8 mouse cellular contexts compared by ENCODE assay signal in genomic region chr10:24381917-24382316, GRCm38 (mm10).
DNase-seq lines count a peak whose midpoint lies in the region; ATAC-seq and TF ChIP-seq lines count a peak whose summit lies in the region.

No protein-coding gene starts in this region.

- H3K27ac ChIP-seq in forebrain, postnatal 0 days (ENCODE audit: low read depth, low read length) = no peak overlapping the region
- no peak overlapping the region for H3K27ac ChIP-seq in limb, embryonic 11.5 days (replicated peaks; ENCODE audit: low read depth, low read length)
- no peak overlapping the region for H3K27ac ChIP-seq in small intestine, adult 2 months (ENCODE audit: insufficient read depth, low read depth, low read length)

- H3K4me1 ChIP-seq in forebrain, postnatal 0 days (ENCODE audit: insufficient read depth) = no peaks in the 10 kb centered on the region
- no peaks in the 10 kb centered on the region for H3K4me1 ChIP-seq in limb, embryonic 11.5 days (ENCODE audit: control insufficient read depth, insufficient read depth, low read length)
- no peaks in the 10 kb centered on the region for H3K4me1 ChIP-seq in small intestine, adult 2 months (ENCODE audit: control insufficient read depth, insufficient read depth, insufficient read length, low read length)

- no peak overlapping the region for H3K4me3 ChIP-seq in forebrain, postnatal 0 days (ENCODE audit: low read depth, low read length)
- no peak overlapping the region for H3K4me3 ChIP-seq in limb, embryonic 11.5 days (ENCODE audit: low read depth, low read length)
- H3K4me3 ChIP-seq in small intestine, adult 2 months (ENCODE audit: low read depth, low read length) = no peak overlapping the region

- TF ChIP-seq POLR2A in small intestine, adult 2 months (IDR thresholded peaks at IDR 0.05; ENCODE audit: low read depth, low read length) = no peak

- no peaks in the 10 kb centered on the region for H3K9me3 ChIP-seq in forebrain, postnatal 0 days (ENCODE audit: low read length)
- H3K9me3 ChIP-seq in limb, embryonic 11.5 days (ENCODE audit: control insufficient read depth, low read length) = no peaks in the 10 kb centered on the region

- no peak overlapping the region for H3K4me2 ChIP-seq in forebrain, postnatal 0 days (ENCODE audit: low read depth)
- no peak overlapping the region for H3K4me2 ChIP-seq in limb, embryonic 11.5 days (ENCODE audit: low read depth, severe bottlenecking)

- no peaks in the 10 kb centered on the region for H3K36me3 ChIP-seq in forebrain, postnatal 0 days (ENCODE audit: insufficient read depth)
- no peaks in the 10 kb centered on the region for H3K36me3 ChIP-seq in limb, embryonic 11.5 days (ENCODE audit: control insufficient read depth, insufficient read depth, low read length)
- H3K36me3 ChIP-seq in small intestine, adult 2 months (ENCODE audit: control insufficient read depth, insufficient read depth, low read length) = no peaks in the 10 kb centered on the region

- H3K9ac ChIP-seq in forebrain, postnatal 0 days = no peak overlapping the region
- no peak overlapping the region for H3K9ac ChIP-seq in limb, embryonic 11.5 days (ENCODE audit: low read length)

- no peak for ATAC-seq in forebrain, postnatal 0 days
- ATAC-seq in limb, embryonic 11.5 days (ENCODE audit: insufficient number of reproducible peaks, low FRiP score, low TSS enrichment, low read depth) = no peak

- H3K27me3 ChIP-seq in forebrain, postnatal 0 days (ENCODE audit: insufficient read depth, low read length) = no peaks in the 10 kb centered on the region
- no peaks in the 10 kb centered on the region for H3K27me3 ChIP-seq in limb, embryonic 11.5 days (ENCODE audit: control insufficient read depth, insufficient read depth, low read length)
- no peaks in the 10 kb centered on the region for H3K27me3 ChIP-seq in small intestine, adult 2 months (ENCODE audit: control insufficient read depth, insufficient read depth, low read length)

- peak; percentile 58 for DNase-seq in heart, postnatal 4 days
- no peak for DNase-seq in heart, adult 9 months (ENCODE audit: low spot score in 2 of 2)
- DNase-seq in B cell, adult 2 months = peak; percentile 2 to 4
- DNase-seq in adrenal gland, adult 2 months = peak; percentile 31
- DNase-seq in forebrain, postnatal 0 days = no peak
- peak; percentile 55 for DNase-seq in limb, embryonic 11.5 days (ENCODE audit: low spot score)
- DNase-seq in ovary, postnatal 10 days (ENCODE audit: low spot score) = no peak

- 21% methylated on average over 4 of the region's 4 CpGs for WGBS in forebrain, postnatal 0 days
- WGBS in limb, embryonic 11.5 days = 25% methylated on average over 4 of the region's 4 CpGs
- WGBS in small intestine, adult 2 months = 24% methylated on average over 4 of the region's 4 CpGs

- peak; percentile 64 for TF ChIP-seq CTCF in forebrain, postnatal 0 days (IDR thresholded peaks at IDR 0.05; ENCODE audit: low read depth)
- peak; percentile 73; the same call in 1 of the 2 replicates for TF ChIP-seq CTCF in small intestine, adult 2 months (IDR thresholded peaks at IDR 0.05; ENCODE audit: extremely low read depth, insufficient read length, insufficient replicate concordance, low read depth, low read length)

Comparison
In these comparisons a context has a peak if more than half of its experiments do, and no peak if none do; other contexts are left out.
1. DNase-seq: peak in heart, postnatal 4 days (single experiment), B cell, adult 2 months (2 of 2), adrenal gland, adult 2 months (single experiment) and limb, embryonic 11.5 days (single experiment); none in heart, adult 9 months (0 of 2), forebrain, postnatal 0 days (single experiment) and ovary, postnatal 10 days (single experiment).